Mouse (Mus musculus) stomach, embryonic 14.5 days (tissue): ENCODE results near the gene Slc6a11. TPM values are rescaled to one million over a fixed set of nuclear protein-coding genes. Genes with fewer than 3 reads are reported as not detected.

ENCODE experiments used
- ATAC-seq: fragments of 200-750 bp; cut with Nextera tagmentation; 2 replicates; pipeline ENCODE4 v1.8.0; 2017; ENCODE audit warnings: low read depth, moderate TSS enrichment; ENCODE audit not compliant: insufficient number of reproducible peaks, insufficient read depth, low FRiP score
- H3K27ac ChIP-seq: fragments of 300-500 bp; sonication (generic); 2 replicates; pipeline ENCODE4 v1.5.1; 2014; ENCODE audit warnings: mild to moderate bottlenecking, low read length, moderate library complexity, mixed read lengths
- H3K27me3 ChIP-seq: fragments of 300-500 bp; sonication (generic); 2 replicates; pipeline ENCODE4 v1.6.1; 2014; ENCODE audit warnings: low read length, control low read depth, mixed read lengths; ENCODE audit not compliant: control insufficient read depth, insufficient read depth
- H3K36me3 ChIP-seq: fragments of 300-500 bp; sonication (generic); 2 replicates; pipeline ENCODE4 v1.6.1; 2014; ENCODE audit warnings: mild to moderate bottlenecking, control low read depth, low read length, moderate library complexity, mixed read lengths; ENCODE audit not compliant: control insufficient read depth, insufficient read depth
- H3K4me1 ChIP-seq: fragments of 300-500 bp; sonication (generic); 2 replicates; pipeline ENCODE4 v1.6.1; 2014; ENCODE audit warnings: low read length, control low read depth, mixed read lengths; ENCODE audit not compliant: control insufficient read depth, insufficient read depth
- H3K4me2 ChIP-seq: fragments of 300-500 bp; sonication (generic); replicated peaks from 2 replicates; pipeline ENCODE4 v1.6.1; 2014; ENCODE audit warnings: low read depth, low read length, control low read depth
- H3K4me3 ChIP-seq: fragments of 300-500 bp; sonication (generic); 2 replicates; pipeline ENCODE4 v1.5.1; 2014; ENCODE audit warnings: low read depth, low read length, control low read depth
- H3K9ac ChIP-seq: fragments of 300-500 bp; sonication (generic); replicated peaks from 2 replicates; pipeline ENCODE4 v1.6.1; 2014; ENCODE audit warnings: low read depth, mild to moderate bottlenecking, control low read depth, low read length, moderate library complexity, mixed read lengths
- H3K9me3 ChIP-seq: fragments of 300-500 bp; sonication (generic); 2 replicates; pipeline ENCODE4 v1.6.1; 2016; ENCODE audit warnings: low read depth, low read length, control low read depth; ENCODE audit not compliant: control insufficient read depth
- WGBS: fragments of 180-500 bp; shearing (Covaris S2); extraction: QIAGEN DNeasy Blood & Tissue Kit; methylation state at CpG from one replicate; pipeline ENCODE4 v1.1.7; 2014; 5-methylcytosine and 5-hydroxymethylcytosine counted together
- polyA plus RNA-seq: library from polyadenylated mRNA; unstranded; fragments of >200 nt; fragmentation: Nextera tagmentation; extraction: Ambion mirVana; gene quantifications from 2 replicates; pipeline ENCODE4 v1.2.1, GENCODE M21; 2014

Slc6a11 gene
- polyA plus RNA-seq, 1 experiment from 2014 or later: 0.42 TPM

DNA sequence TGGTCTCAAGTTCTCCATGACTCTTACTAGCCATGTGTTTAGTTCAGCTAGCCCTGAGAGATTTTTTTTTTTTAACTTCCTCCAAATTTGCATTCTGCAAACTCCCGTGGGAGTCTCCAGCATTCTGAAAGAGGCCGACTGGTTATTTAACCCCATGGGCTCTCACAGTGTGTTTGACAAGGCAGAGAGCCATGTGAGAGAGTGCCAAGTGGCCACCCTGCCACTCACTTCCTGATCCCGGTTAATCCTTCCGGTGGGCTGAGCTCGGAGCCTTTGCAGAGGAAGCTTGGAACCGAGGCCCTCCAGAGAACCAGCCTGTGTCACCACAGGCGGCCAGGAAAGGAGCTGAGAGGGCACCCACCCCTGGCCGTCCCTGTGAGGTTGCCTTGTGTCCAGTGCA is 162.5 kb downstream of the Slc6a11 start:
- WGBS: 29% methylated on average over 8 of the region's 8 CpGs

DNA sequence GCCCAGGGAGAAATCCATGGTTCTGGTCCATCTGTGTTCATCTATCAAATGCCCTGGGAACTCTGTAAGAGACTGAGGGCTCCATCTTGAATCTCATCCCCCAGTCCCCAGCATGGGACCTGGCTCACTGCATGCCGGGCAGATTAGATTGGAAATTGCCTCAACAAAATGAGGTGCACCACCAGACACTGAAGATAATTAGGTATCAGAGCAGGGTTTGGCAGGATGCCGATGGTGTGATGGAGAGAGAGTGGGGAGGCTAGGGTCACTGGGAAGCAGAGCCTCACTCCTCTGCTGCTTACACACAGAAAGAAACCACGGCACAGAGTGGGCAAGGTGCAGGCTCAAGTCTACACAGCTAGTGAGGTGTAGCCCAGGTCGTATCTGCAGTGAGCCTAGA is 164.0 kb downstream of the Slc6a11 start:
- no peaks in the 10 kb centered on the region for H3K4me1 ChIP-seq
- no peak overlapping the region for H3K9ac ChIP-seq
- H3K9me3 ChIP-seq: no peaks in the 10 kb centered on the region
- WGBS: 76% methylated on average over 4 of the region's 4 CpGs
- no peaks in the 10 kb centered on the region for H3K36me3 ChIP-seq
- no peak overlapping the region for H3K4me2 ChIP-seq
- no peaks in the 10 kb centered on the region for H3K27me3 ChIP-seq
- no peak overlapping the region for H3K27ac ChIP-seq
- H3K4me3 ChIP-seq: no peak overlapping the region
- no peak for ATAC-seq

More for the DNA sequence above, 162.5 kb downstream of the Slc6a11 start:
- Histone ChIP-seq H3K4me1 (no peaks in the 10 kb centered on the region), H3K27me3 (0 out of 2 replicates have a peak, but pooled peaks cover 3% of the 10 kb centered on the region), H3K36me3 (no peaks in the 10 kb centered on the region), H3K4me3 (no peak overlapping the region), H3K27ac (no peak overlapping the region), H3K4me2 (no peak overlapping the region), H3K9ac (no peak overlapping the region), H3K9me3 (no peaks in the 10 kb centered on the region)
- ATAC-seq: no peak

DNA sequence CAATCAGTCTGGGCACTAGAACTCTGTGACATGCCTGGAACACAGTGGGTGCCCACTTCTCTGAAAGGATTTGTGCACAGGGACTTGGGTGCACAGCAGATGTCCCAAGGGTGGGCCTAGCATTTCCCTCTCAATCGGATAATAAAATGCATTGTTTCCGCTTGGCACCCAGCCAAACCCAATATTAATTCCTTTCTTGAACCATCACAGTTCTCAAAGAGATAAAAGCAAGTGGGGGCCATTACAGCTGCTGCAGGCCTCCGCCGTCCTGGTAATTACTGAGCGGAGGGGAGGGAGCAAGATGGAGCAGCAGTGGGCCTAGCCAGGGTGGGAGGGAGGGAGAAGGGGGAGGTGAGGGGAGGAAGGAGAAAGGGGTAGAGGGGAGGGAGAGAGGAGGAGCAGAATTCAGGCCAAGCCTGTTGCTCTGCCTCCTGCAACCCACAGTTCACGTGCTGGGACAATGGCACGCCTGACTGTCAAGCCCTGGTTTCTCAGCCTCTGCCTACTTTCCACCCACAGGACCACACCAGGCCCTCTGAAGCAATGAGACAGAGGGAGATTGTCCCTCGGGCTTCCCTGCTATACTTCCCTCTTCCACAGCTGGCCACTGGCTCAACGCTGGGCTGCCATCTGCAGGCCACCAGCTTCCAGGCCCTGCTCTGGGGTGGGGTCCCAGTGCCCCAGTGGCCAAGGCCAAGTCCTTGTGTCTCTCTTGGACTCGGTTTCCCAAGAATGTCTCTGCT is 166.4 kb downstream of the Slc6a11 start:
- H3K9me3 ChIP-seq: no peaks in the 10 kb centered on the region
- no peak overlapping the region for H3K4me2 ChIP-seq
- no peaks in the 10 kb centered on the region for H3K4me1 ChIP-seq
- H3K36me3 ChIP-seq: no peaks in the 10 kb centered on the region
- H3K27me3 ChIP-seq: no peaks in the 10 kb centered on the region
- H3K4me3 ChIP-seq: no peak overlapping the region
- ATAC-seq: peak; percentile 54; the same call in 1 of the 2 replicates
- no peak overlapping the region for H3K27ac ChIP-seq
- 37% methylated on average over 10 of the region's 10 CpGs for WGBS
- no peak overlapping the region for H3K9ac ChIP-seq

Other genes starting within 250 kb of the Slc6a11 start
- gene Atp2b2, start 88.6 kb upstream of the Slc6a11 start, polyA plus RNA-seq: 2.1 and 2.4 TPM in 2 replicates
- not detected in 2 replicates for gene Slc6a1, start 151.4 kb downstream of the Slc6a11 start, polyA plus RNA-seq